Mouse (Mus musculus) T-helper 1 cell (primary cell): Measurements from ENCODE around the gene Gm28230.

Experiments used
- in situ Hi-C: fragments of 300-600 bp; cut with MboI, MseI; formaldehyde crosslinking; loops from one replicate; pipeline ENCODE4 v1.15.1; 2025; ENCODE audit warnings: high pct_unique_total_duplicates

Gm28230 gene

GRCm38 (mm10) chr2:74721882-74722281 lies 4.6 kb upstream of the Gm28230 start:
- in situ Hi-C loops = loop anchor here (10.0 kb wide), 1 partner anchor 583 kb away; no protein-coding TSS in a partner anchor

- in situ Hi-C loops = loop anchor here (10.0 kb wide), 1 partner anchor 582 kb away; no protein-coding TSS in a partner anchor
Measured at GRCm38 (mm10) chr2:74722949-74723348, 3.6 kb upstream of the Gm28230 start.

GRCm38 (mm10) chr2:74724244-74725015 lies 2.1 kb upstream of the Gm28230 start:
- in situ Hi-C loops = loop anchor here (10.0 kb wide), 1 partner anchor 580 kb away; no protein-coding TSS in a partner anchor

- in situ Hi-C loops = loop anchor here (10.0 kb wide), 1 partner anchor 580 kb away; no protein-coding TSS in a partner anchor
Measured at GRCm38 (mm10) chr2:74725171-74725570, 1.4 kb upstream of the Gm28230 start.

GRCm38 (mm10) chr2:74726973-74727639 lies 578 bp downstream of the Gm28230 start:
- in situ Hi-C loops = loop anchor here (10.0 kb wide), 1 partner anchor 578 kb away; no protein-coding TSS in a partner anchor

- in situ Hi-C loops = loop anchor here (10.0 kb wide), 1 partner anchor 577 kb away; no protein-coding TSS in a partner anchor
Measured at GRCm38 (mm10) chr2:74727640-74728302, 1.2 kb downstream of the Gm28230 start.

GRCm38 (mm10) chr2:74728303-74728680 lies 1.8 kb downstream of the Gm28230 start:
- in situ Hi-C loops = loop anchor here (10.0 kb wide), 1 partner anchor 577 kb away; no protein-coding TSS in a partner anchor

- in situ Hi-C loops = no loop called here
Measured at GRCm38 (mm10) chr2:74730331-74730730, 3.8 kb downstream of the Gm28230 start.

GRCm38 (mm10) chr2:74731055-74731454 lies 4.5 kb downstream of the Gm28230 start:
- in situ Hi-C loops = no loop called here

- in situ Hi-C loops = no loop called here
Measured at GRCm38 (mm10) chr2:74731799-74732512, 5.4 kb downstream of the Gm28230 start.

GRCm38 (mm10) chr2:74732513-74733316 lies 6.2 kb downstream of the Gm28230 start:
- in situ Hi-C loops = no loop called here

- in situ Hi-C loops = no loop called here
Measured at GRCm38 (mm10) chr2:74733317-74733661, 6.8 kb downstream of the Gm28230 start.

- in situ Hi-C loops = no loop called here
Measured at GRCm38 (mm10) chr2:74733765-74734164, 7.2 kb downstream of the Gm28230 start.

- in situ Hi-C loops = no loop called here
Measured at GRCm38 (mm10) chr2:74734451-74734850, 7.9 kb downstream of the Gm28230 start.

- in situ Hi-C loops = loop anchor here (5.0 kb wide), 1 partner anchor 43 kb away; the partner anchor contains the start of gene Hoxd10
Measured at GRCm38 (mm10) chr2:74734996-74735811, 8.7 kb downstream of the Gm28230 start.

- in situ Hi-C loops = loop anchor here (5.0 kb wide), 1 partner anchor 44 kb away; the partner anchor contains the start of gene Hoxd10
Measured at GRCm38 (mm10) chr2:74735851-74736687, 9.5 kb downstream of the Gm28230 start.

GRCm38 (mm10) chr2:74736688-74737577 lies 10.4 kb downstream of the Gm28230 start:
- in situ Hi-C loops = loop anchor here (5.0 kb wide), 1 partner anchor 45 kb away; the partner anchor contains the start of gene Hoxd10
